Mouse (Mus musculus): ENCODE data around the gene Lmbr1.

GRCm38 (mm10) chr5:29224089-29224488 is 154.1 kb downstream of the Lmbr1 start:
- peak; percentile 33 for TF ChIP-seq CTCF (IDR thresholded peaks at IDR 0.05; ENCODE audit: low read depth)
- no peak for TF ChIP-seq EP300 (optimal IDR thresholded peaks at IDR 0.05)

Measured in stomach, postnatal 0 days (tissue).